Mouse (Mus musculus) brain, embryonic 14.5 days (tissue): ENCODE data around the gene Calr4. TPM values are rescaled to one million over a fixed set of nuclear protein-coding genes. Genes with fewer than 3 reads are reported as not detected.

Experiments used
- DNase-seq: peaks from one replicate; pipeline ENCODE4 v3.0.0-alpha.2; 2011; ENCODE audit warnings: low read depth
- CTCF ChIP-seq: fragments of 200-500 bp; IDR thresholded peaks from 2 replicates; pipeline ENCODE4 v1.5.1; 2012; ENCODE audit warnings: inconsistent platforms, mild to moderate bottlenecking, moderate library complexity, borderline replicate concordance; ENCODE audit not compliant: insufficient read depth, insufficient read length; ENCODE audit errors: extremely low read depth
- POLR2A ChIP-seq: fragments of 200-500 bp; IDR thresholded peaks from 2 replicates; pipeline ENCODE4 v1.6.1; 2012; ENCODE audit warnings: mild to moderate bottlenecking, inconsistent platforms, borderline replicate concordance; ENCODE audit not compliant: poor library complexity, insufficient read depth, insufficient read length, severe bottlenecking; ENCODE audit errors: extremely low read depth
- polyA plus RNA-seq: library from polyadenylated mRNA; depleted of rRNA; stranded (reverse); fragments of >200 nt; gene quantifications from 2 replicates; pipeline ENCODE4 v1.2.3, GENCODE M21; 2012

Calr4 gene
- polyA plus RNA-seq, 1 experiment: 0.89 TPM

DNA sequence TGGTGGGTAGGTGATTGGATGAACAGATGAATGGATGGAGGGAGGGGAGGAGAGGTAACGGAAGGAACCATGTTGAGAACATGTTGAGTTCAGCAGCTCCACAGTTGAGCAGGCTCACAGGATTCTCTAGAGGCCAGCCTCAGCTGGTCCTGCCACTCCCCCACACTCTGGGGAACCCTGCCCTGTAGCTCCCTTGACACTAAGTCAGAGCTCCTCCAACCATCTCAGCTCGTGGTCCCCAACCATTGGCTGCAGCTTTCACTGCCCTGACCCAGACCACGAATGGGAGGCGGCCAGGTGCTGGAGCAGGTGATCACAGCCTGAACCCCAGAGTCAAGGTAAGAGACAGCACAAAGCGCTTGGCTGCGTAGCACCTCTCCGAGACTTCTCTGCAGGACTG, 16.3 kb upstream of the Calr4 start:
- TF ChIP-seq POLR2A (no peak), CTCF (no peak)
- no peak for DNase-seq

DNA sequence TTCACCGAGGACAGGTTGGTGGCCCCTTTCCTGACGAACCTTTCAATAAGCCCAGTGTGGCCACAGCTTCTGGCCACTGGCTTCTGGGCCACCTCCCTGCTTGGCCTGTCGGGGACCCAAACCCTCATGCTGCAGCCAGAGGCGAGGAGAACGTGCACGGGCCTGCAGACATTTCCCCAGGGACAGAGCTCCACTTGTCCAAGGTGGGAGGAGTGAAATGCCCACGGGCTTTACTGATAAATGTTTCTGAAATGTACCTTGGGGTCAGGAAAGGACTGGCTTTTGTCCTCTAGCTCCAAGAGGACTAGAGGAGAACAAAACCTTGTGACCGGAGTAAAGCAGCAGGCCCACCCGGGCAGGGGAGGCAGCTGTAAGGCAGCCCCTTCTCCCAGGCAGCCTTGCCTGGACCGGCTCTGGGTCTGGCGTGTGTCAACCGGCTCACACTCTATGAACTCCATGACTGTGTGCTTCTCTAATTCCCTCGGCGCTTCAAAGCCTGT, 13.8 kb upstream of the Calr4 start:
- no peak for DNase-seq
- no peak for TF ChIP-seq CTCF
- TF ChIP-seq POLR2A: no peak

DNA sequence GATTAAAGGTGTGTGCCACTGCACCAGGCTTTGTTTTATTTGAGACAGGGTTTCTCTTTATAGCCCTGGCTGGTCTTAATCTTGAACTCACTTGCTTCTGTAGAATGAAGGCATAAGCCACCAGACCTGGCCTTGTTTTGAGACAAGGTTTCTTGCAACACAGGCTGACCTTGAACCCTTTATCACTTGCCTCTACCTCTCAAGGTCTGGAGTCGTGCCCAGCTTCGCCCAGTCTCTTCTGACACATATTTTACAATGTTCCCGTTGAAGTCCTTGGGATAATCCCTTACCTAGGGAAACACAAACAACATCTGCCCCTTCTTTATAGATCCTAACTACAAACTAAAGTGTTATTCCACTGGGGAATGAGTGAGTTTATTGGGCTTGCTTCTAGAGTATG, 12.3 kb upstream of the Calr4 start:
- TF ChIP-seq POLR2A: no peak
- no peak for TF ChIP-seq CTCF
- DNase-seq: no peak

DNA sequence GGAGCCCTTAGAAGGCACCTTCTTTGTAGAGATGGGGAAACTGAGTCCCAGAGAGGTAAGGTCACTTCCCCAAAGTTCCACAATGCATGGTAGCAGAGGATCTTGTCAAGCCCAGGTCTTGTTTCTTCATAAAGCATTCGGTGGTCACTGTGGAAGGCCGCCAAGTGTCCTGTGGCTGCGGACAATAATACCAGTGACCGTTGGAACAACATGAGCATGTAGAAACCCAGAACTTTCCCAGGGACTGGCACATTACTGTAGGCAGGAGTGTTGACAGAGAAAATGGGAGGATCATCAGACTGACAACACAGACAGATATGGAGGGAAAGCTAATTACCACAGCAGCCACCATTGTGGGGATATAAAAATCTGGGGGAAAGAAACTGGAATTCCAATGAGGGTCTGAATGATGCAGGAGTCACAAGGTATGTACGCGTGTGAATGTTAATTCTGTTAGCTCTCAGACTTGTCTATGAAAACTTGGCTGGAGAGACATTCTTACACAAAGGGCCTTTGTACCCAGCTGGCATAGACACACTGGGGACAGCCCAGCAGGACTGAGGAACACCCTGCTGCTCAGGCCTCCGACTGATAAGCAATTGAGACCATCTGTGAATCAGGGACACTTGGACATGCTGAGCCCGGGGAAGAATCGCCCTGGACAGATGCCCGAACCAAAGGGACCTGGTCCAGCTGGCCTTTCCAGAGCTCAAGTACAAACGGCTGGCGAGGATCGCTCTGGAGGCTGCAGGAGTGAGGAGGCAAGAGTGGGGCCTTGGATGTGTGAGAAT, 9.3 kb upstream of the Calr4 start:
- TF ChIP-seq POLR2A (no peak), CTCF (no peak)
- peak; percentile 96 for DNase-seq

DNA sequence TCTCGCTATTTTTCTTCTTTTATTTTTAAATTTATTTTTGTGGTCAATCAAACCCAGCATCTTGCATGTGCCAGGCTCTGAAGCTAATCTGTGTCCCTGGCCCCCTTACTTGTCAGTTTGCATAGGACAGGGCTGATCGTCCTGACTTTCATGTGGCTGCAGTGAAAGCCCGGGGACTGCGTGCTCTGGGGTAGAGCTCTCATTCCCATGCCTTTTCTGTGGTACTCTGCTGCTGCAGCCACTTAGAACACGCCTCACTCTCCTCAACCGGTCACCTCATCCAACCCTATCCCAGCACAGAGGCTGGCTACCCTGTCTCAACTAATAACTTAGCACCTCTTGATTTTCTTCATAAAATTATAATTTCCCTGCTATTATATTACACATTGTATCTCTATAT, 8.7 kb upstream of the Calr4 start:
- DNase-seq: no peak

DNA sequence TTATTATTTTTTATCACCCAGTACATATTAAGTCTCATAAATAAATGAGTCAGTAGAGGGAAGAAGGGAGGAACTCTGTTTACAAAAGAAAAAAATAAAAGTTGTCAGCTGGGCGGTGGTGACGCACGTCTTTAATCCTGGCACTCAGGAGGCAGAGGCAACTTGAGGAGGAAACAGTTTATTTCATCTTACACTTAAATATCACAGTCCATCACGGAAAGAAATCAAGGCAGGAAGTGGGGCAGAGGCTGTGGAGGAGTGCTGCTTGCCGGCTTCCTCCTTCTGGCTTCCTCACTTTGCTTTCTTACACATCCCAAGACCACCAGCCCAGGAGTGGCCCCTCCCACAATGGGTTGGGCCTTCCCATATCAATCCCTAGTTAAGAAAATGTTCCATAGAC, 8.2 kb upstream of the Calr4 start:
- peak; percentile 31 for DNase-seq
- TF ChIP-seq CTCF: no peak
- no peak for TF ChIP-seq POLR2A

More for the DNA sequence above, 8.7 kb upstream of the Calr4 start:
- TF ChIP-seq POLR2A (no peak), CTCF (no peak)

DNA sequence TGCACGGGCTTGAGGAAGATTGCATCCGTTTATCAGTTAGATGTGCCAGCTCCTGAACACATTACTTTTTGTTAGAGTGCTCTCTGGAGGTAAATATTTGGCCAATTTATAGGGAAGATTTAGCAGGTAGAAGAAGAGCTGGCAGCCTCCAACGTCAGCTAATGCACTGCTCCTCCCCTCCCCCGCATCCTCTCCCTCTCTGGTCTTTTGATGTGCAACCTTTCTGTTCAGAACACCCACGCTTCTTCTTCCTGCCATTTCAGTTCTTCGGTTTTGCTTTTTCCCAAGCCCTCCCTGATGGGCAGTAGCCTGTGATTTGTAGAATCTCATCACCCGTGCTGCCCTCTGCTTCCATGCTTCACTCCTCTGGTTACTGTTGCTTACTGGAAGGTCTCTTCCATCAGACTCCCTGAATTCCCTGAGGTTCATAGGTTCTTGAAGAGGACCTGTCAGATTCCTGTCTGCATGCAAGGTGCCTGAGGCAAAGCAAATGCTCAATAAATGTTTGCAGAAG, 4.5 kb upstream of the Calr4 start:
- no peak for DNase-seq
- TF ChIP-seq POLR2A: no peak

DNA sequence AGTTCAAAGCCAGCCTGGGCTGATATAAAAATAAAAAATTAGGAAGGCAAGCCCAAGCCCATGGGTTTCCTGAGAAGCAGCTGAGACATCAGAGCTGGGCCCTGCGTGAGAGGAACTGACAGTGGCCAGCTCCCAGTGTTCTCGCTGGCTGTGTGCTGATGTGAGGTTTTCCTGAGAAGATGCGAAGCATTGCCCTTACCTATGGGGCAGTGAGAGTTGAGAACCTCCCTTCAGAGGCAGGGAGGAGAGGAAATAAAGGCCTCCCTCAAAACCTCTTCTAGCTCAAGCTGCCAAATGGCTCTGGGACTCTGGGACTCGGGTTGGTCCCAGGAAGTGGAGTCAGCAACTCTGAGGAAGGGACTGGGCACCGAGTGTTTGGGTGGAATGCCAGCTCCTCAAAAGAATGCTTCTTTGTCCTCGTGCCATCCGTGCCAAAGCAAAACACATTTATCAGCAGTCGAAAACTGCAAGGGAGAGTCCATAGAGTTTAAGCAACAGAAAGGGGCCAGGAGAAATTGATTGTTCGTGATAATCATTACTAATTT, 593 bp downstream of the Calr4 start:
- DNase-seq: peak; percentile 63
- no peak for TF ChIP-seq POLR2A
- TF ChIP-seq CTCF: no peak

DNA sequence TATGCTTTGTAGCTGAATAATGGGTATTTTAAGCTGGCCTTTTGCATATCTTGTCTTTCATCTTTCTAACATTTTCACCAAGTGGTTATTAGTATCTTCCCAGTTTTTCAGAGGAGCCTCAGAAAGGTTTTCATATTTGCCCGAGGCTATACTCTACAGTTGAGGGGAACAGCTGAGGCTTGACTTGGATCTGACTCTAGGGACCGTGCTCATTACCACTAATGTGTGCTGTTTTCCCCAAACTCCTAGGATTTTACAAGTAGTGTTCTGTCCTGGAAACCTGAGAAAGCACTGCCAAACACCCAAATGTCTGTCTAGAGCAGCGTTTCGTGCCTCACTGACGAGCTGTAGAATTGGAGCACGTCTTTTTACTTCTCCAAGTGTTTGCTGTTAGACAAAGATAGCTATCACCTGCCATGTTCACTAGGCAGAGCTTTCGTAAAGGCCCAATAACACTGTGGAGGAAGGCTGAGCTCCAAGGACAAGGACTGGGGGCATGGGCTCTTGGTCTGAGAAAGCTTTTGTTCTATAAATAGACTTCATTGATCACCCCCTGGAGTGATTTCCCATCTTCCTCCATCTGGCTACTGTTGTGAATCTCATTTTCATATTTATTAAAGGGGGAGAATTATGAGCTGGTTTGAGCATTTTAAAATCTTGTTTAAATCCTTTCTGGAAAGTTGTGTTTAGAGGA, 2.0 kb downstream of the Calr4 start:
- DNase-seq: peak; percentile 45
- TF ChIP-seq POLR2A: no peak
- no peak for TF ChIP-seq CTCF

DNA sequence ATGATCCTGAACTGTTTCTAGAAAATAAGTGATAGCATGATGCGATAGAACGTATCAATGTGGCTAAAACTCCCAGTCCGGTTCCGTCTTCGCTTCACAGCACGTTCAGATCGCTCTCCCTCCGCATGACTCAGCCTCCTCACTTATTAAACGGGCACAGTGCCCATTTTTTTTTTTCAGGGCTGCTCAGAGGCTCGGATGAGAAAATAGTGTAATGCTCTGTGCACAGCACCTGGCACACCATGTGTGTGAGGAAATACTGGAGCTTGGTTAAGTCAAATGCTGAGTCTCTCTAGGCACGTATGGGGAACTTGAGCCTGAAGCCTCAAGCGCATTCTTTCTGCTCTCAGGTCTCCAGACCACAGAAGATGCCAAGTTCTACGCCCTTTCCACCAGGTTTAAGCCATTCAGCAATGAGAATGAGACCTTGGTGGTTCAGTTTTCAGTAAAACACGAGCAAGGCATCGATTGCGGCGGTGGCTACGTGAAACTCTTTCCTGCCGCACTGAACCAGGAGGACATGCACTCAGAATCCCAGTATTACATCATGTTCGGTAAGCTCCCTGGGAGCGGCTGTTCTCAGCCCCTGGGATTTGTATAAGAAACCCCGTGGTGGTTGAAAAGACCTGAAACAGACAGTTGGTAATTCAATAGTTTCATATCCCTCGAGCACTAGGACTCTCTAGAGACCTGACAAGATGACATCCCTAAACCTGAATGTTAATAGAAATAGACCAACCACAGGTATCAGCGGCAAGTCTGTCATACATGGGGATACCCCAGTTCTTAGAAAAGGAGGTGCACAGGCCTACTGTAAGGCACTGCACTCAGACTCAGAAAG, 4.4 kb downstream of the Calr4 start:
- TF ChIP-seq POLR2A (no peak), CTCF (no peak)
- peak; percentile 65 for DNase-seq

DNA sequence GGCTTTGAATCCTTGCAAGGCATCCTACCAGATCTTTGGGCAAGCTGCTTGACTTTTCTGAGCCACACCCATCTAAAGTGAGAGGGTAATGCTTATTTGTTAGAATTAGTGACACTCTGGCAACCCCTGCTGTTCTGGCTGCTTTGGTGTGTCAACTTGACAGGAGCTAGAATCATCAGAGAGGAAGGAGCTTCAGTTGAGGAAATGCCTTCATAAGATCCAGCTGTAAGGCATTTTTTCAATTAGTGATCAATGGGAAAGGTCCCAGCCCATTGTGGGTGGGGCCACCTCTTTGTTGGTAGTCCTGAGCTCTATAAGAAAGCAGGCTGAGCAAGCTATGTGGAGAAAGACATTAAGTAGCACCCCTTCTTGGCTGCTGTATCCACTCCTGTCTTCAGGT, 6.9 kb downstream of the Calr4 start:
- TF ChIP-seq CTCF (no peak), POLR2A (no peak)
- DNase-seq: no peak
